Mouse (Mus musculus) small intestine, adult 2 months (tissue): ENCODE data around the gene Irf1.

Experiments used
- CTCF ChIP-seq: fragments of 200-500 bp; IDR thresholded peaks from 2 replicates; pipeline ENCODE4 v1.5.1; 2012; ENCODE audit warnings: low read depth, mild to moderate bottlenecking, control low read depth, inconsistent platforms, low read length, moderate library complexity, mixed read lengths; ENCODE audit not compliant: insufficient replicate concordance, insufficient read length; ENCODE audit errors: extremely low read depth
- POLR2A ChIP-seq: fragments of 200-500 bp; IDR thresholded peaks from 2 replicates; pipeline ENCODE4 v1.6.1; 2012; ENCODE audit warnings: low read depth, mild to moderate bottlenecking, control low read depth, inconsistent platforms, low read length, moderate library complexity

DNA sequence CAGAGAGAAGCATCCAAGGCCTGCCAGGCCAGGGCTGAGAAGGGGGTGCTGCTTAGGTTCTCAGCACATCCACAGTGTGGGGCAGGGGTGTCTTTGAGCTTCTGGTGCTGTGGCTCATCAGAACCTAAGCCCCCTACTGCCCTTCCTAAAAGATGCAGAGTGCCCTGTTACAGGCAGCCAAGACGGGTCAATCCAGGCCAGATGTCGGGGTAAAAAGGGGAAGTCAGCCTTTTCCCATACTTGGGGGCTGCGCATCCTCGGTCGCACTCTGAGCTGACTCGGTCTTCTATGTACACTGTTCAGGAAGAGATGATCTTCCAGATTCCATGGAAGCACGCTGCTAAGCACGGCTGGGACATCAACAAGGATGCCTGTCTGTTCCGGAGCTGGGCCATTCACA is 2.7 kb downstream of the Irf1 start:
- TF ChIP-seq CTCF: no peak
- TF ChIP-seq POLR2A: no peak
